Mouse (Mus musculus) cerebellum, adult 2 months (tissue): ENCODE results near the gene Chat.

Experiments used
- CTCF ChIP-seq: fragments of 200-500 bp; IDR thresholded peaks from 2 replicates; pipeline ENCODE4 v1.5.1; 2011; ENCODE audit warnings: low read depth, mild to moderate bottlenecking, control low read depth, low read length, moderate library complexity, borderline replicate concordance; ENCODE audit not compliant: insufficient read depth
- POLR2A ChIP-seq: fragments of 200-500 bp; IDR thresholded peaks from 2 replicates; pipeline ENCODE4 v1.6.1; 2011; ENCODE audit warnings: low read length, control low read depth, borderline replicate concordance; ENCODE audit not compliant: insufficient read depth

GRCm38 (mm10) chr14:32381619-32382018 lies 84.2 kb downstream of the Chat start:
- TF ChIP-seq CTCF (no peak), POLR2A (no peak)
